Mouse (Mus musculus) hindbrain, embryonic 11.5 days (tissue): Measurements from ENCODE around the gene Lrp3. TPM values are rescaled to one million over a fixed set of nuclear protein-coding genes. Genes with fewer than 3 reads are reported as not detected.

Experiments used
- ATAC-seq: fragments of 200-750 bp; cut with Nextera tagmentation; 2 replicates; pipeline ENCODE4 v1.8.0; 2017; ENCODE audit warnings: mild to moderate bottlenecking, moderate TSS enrichment, moderate library complexity; ENCODE audit not compliant: low FRiP score
- DNase-seq: peaks from one replicate; pipeline ENCODE4 v3.0.0-alpha.2; 2015; ENCODE audit warnings: low spot score
- H3K27ac ChIP-seq: fragments of 300-500 bp; sonication (generic); 2 replicates; pipeline ENCODE4 v1.5.1; 2014; ENCODE audit warnings: mild to moderate bottlenecking, low read depth, low read length
- H3K27me3 ChIP-seq: fragments of 300-500 bp; sonication (generic); 2 replicates; pipeline ENCODE4 v1.6.1; 2014; ENCODE audit warnings: mild to moderate bottlenecking, low read length, moderate library complexity, mixed read lengths; ENCODE audit not compliant: control insufficient read depth, insufficient read depth
- H3K36me3 ChIP-seq: fragments of 300-500 bp; sonication (generic); 2 replicates; pipeline ENCODE4 v1.6.1; 2014; ENCODE audit warnings: mild to moderate bottlenecking, low read length, moderate library complexity, mixed read lengths; ENCODE audit not compliant: control insufficient read depth, insufficient read depth
- H3K4me1 ChIP-seq: fragments of 300-500 bp; sonication (generic); replicated peaks from 2 replicates; pipeline ENCODE4 v1.6.1; 2014; ENCODE audit warnings: low read length, mixed read lengths; ENCODE audit not compliant: control insufficient read depth, insufficient read depth
- H3K4me2 ChIP-seq: fragments of 300-500 bp; sonication (generic); replicated peaks from 2 replicates; pipeline ENCODE4 v1.6.1; 2014; ENCODE audit warnings: mild to moderate bottlenecking, low read depth, low read length
- H3K4me3 ChIP-seq: fragments of 300-500 bp; sonication (generic); 2 replicates; pipeline ENCODE4 v1.5.1; 2014; ENCODE audit warnings: low read depth, low read length
- H3K9ac ChIP-seq: fragments of 300-500 bp; sonication (generic); 2 replicates; pipeline ENCODE4 v1.6.1; 2014; ENCODE audit warnings: low read depth, low read length
- H3K9me3 ChIP-seq: fragments of 300-500 bp; sonication (generic); 2 replicates; pipeline ENCODE4 v1.6.1; 2016; ENCODE audit warnings: low read length; ENCODE audit not compliant: control insufficient read depth
- WGBS: fragments of 180-500 bp; shearing (Covaris S2); extraction: QIAGEN DNeasy Blood & Tissue Kit; methylation state at CpG from one replicate; pipeline ENCODE4 v1.1.7; 2014; 5-methylcytosine and 5-hydroxymethylcytosine counted together
- polyA plus RNA-seq: library from polyadenylated mRNA; unstranded; fragments of >200 nt; fragmentation: Nextera tagmentation; extraction: Ambion mirVana; gene quantifications from 2 replicates; pipeline ENCODE4 v1.2.1, GENCODE M21; 2014

Lrp3 gene
- polyA plus RNA-seq, 1 experiment from 2014 or later: 17.5 TPM

GRCm38 (mm10) chr7:35176412-35177381 lies 38.6 kb downstream of the Lrp3 start:
- Histone ChIP-seq H3K9me3 (no peaks in the 10 kb centered on the region), H3K9ac (no peak overlapping the region), H3K4me2 (no peak overlapping the region), H3K4me1 (no peaks in the 10 kb centered on the region), H3K27me3 (no peaks in the 10 kb centered on the region), H3K36me3 (no peaks in the 10 kb centered on the region), H3K27ac (no peak overlapping the region), H3K4me3 (no peak overlapping the region)
- 49% methylated on average over 18 of the region's 18 CpGs for WGBS
- DNase-seq: peak; percentile 75
- ATAC-seq: no peak

- WGBS: 86% methylated on average over 4 of the region's 4 CpGs
- no peaks in the 10 kb centered on the region for H3K9me3 ChIP-seq
- no peaks in the 10 kb centered on the region for H3K27me3 ChIP-seq
- no peak overlapping the region for H3K27ac ChIP-seq
- no peak for DNase-seq
- H3K4me3 ChIP-seq: no peak overlapping the region
- H3K36me3 ChIP-seq: no peaks in the 10 kb centered on the region
- H3K9ac ChIP-seq: no peak overlapping the region
- no peaks in the 10 kb centered on the region for H3K4me1 ChIP-seq
- H3K4me2 ChIP-seq: no peak overlapping the region
- no peak for ATAC-seq
Observed at GRCm38 (mm10) chr7:35175533-35175932, 39.8 kb downstream of the Lrp3 start.

DNA sequence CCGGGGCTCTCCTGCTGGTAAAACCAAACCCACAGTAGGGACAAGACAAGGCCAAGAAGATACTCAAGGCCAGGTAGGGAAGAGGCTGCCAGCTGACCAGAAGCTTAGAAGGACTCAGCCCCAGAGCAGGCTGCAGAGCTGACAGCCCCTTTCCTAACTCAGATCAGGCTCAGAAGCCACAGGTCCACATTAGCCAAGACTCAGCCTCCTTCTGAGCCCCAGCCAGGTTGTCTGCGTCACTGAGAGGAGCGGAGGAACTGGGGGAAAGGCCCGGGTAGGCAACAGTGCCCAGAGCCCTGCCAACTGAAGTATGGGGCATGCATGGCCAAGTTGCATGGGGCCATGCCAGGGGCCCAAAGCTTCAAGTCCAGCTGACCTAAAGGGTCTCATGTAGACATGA lies 42.8 kb downstream of the Lrp3 start:
- DNase-seq: no peak
- no peak overlapping the region for H3K4me2 ChIP-seq
- no peak overlapping the region for H3K4me3 ChIP-seq
- ATAC-seq: no peak
- H3K9ac ChIP-seq: no peak overlapping the region
- no peaks in the 10 kb centered on the region for H3K4me1 ChIP-seq
- no peaks in the 10 kb centered on the region for H3K36me3 ChIP-seq
- no peaks in the 10 kb centered on the region for H3K9me3 ChIP-seq
- 75% methylated on average over 4 of the region's 4 CpGs for WGBS
- no peaks in the 10 kb centered on the region for H3K27me3 ChIP-seq
- no peak overlapping the region for H3K27ac ChIP-seq

GRCm38 (mm10) chr7:35171867-35172382 lies 43.4 kb downstream of the Lrp3 start:
- no peaks in the 10 kb centered on the region for H3K4me1 ChIP-seq
- no peak overlapping the region for H3K27ac ChIP-seq
- WGBS: 2% methylated on average over 14 of the region's 16 CpGs
- no peaks in the 10 kb centered on the region for H3K27me3 ChIP-seq
- no peak overlapping the region for H3K4me3 ChIP-seq
- H3K9ac ChIP-seq: no peak overlapping the region
- peak; percentile 91 for DNase-seq
- H3K4me2 ChIP-seq: 0 out of 2 replicates have a peak overlapping the region, but pooled peaks have one; percentile 11
- ATAC-seq: peak; percentile 77
- H3K9me3 ChIP-seq: no peaks in the 10 kb centered on the region
- no peaks in the 10 kb centered on the region for H3K36me3 ChIP-seq

DNA sequence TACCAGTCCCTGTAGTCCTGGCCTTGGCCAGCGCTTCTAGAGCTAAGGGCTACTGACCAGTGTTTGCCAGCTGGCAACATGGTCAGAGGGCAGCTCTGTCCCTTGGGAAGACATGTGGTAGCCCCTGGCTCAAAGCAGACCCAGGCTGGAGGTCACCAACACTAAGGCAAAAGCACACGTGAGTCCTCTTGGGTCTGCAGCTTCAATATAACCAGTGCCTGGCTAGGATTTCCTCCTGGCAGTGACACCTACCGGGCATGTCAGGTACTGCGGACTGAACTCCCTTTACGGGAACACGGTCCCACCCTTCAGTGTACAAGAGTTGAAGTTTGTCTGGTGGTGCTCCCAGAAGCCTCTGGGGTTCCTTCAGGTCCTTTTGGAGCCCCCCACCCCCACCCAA lies 46.0 kb downstream of the Lrp3 start:
- Histone ChIP-seq H3K4me1 (no peaks in the 10 kb centered on the region), H3K36me3 (no peaks in the 10 kb centered on the region), H3K9ac (no peak overlapping the region), H3K27me3 (no peaks in the 10 kb centered on the region), H3K4me2 (no peak overlapping the region), H3K27ac (no peak overlapping the region), H3K9me3 (no peaks in the 10 kb centered on the region), H3K4me3 (no peak overlapping the region)
- ATAC-seq: no peak
- DNase-seq: peak; percentile 90
- WGBS: 16% methylated on average over 6 of the region's 6 CpGs

- H3K4me3 ChIP-seq: no peak overlapping the region
- no peak for ATAC-seq
- no peak for DNase-seq
- no peaks in the 10 kb centered on the region for H3K9me3 ChIP-seq
- H3K27ac ChIP-seq: no peak overlapping the region
- no peaks in the 10 kb centered on the region for H3K4me1 ChIP-seq
- no peaks in the 10 kb centered on the region for H3K36me3 ChIP-seq
- no peaks in the 10 kb centered on the region for H3K27me3 ChIP-seq
- no peak overlapping the region for H3K9ac ChIP-seq
- WGBS: 37% methylated on average over 2 of the region's 2 CpGs
- no peak overlapping the region for H3K4me2 ChIP-seq
Observed at GRCm38 (mm10) chr7:35167925-35168324, 47.4 kb downstream of the Lrp3 start.

- no peaks in the 10 kb centered on the region for H3K27me3 ChIP-seq
- WGBS: 87% methylated on average over 5 of the region's 5 CpGs
- H3K4me1 ChIP-seq: no peaks in the 10 kb centered on the region
- ATAC-seq: no peak
- no peak overlapping the region for H3K4me2 ChIP-seq
- H3K27ac ChIP-seq: no peak overlapping the region
- no peak for DNase-seq
- no peaks in the 10 kb centered on the region for H3K9me3 ChIP-seq
- no peak overlapping the region for H3K9ac ChIP-seq
- no peaks in the 10 kb centered on the region for H3K36me3 ChIP-seq
- H3K4me3 ChIP-seq: no peak overlapping the region
Observed at GRCm38 (mm10) chr7:35166988-35167387, 48.3 kb downstream of the Lrp3 start.

DNA sequence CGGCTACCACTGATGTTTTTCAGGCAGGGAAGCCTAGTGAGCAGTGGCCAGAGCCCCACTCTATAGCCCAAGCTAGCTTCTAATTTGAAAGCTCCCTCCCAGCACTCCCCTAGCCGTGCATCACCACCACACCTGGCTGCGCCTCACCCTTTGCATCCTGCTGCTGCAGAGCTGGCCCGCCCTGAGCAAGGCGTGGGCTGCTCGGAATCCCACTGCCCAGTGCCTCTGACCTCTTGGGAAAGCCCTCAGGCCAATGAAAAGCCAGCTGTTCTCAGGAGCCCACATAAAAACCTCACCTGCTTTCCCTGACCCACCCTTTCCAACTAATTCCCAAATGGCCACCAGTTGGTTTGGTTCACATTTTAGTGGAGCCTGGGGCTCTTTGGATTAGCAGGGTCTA lies 51.2 kb downstream of the Lrp3 start:
- ATAC-seq: no peak
- Histone ChIP-seq H3K4me2 (no peak overlapping the region), H3K4me1 (no peaks in the 10 kb centered on the region), H3K9ac (no peak overlapping the region), H3K4me3 (no peak overlapping the region), H3K36me3 (no peaks in the 10 kb centered on the region), H3K9me3 (no peaks in the 10 kb centered on the region), H3K27ac (no peak overlapping the region), H3K27me3 (no peaks in the 10 kb centered on the region)
- WGBS: 76% methylated on average over 6 of the region's 6 CpGs
- no peak for DNase-seq

- Histone ChIP-seq H3K9me3 (no peaks in the 10 kb centered on the region), H3K9ac (no peak overlapping the region), H3K4me1 (no peaks in the 10 kb centered on the region), H3K27me3 (no peaks in the 10 kb centered on the region), H3K36me3 (no peaks in the 10 kb centered on the region), H3K27ac (no peak overlapping the region), H3K4me2 (no peak overlapping the region), H3K4me3 (no peak overlapping the region)
- no peak for DNase-seq
- WGBS: 68% methylated on average over 7 of the region's 7 CpGs
- ATAC-seq: no peak
Observed at GRCm38 (mm10) chr7:35163600-35163999, 51.7 kb downstream of the Lrp3 start.
